Mouse (Mus musculus): ENCODE measurements around the gene Fam214b. TPM values are rescaled to one million over a fixed set of nuclear protein-coding genes. Genes with fewer than 3 reads are reported as not detected.

The Fam214b gene
- 5.2 TPM for total RNA-seq (2023)

GRCm38 (mm10) chr4:43045659-43046302 lies at the start of gene Fam214b:
TSS of gene Fam214b (minus strand) at chr4:43046220.

GRCm38 (mm10) chr4:43058753-43059654 lies 13.0 kb upstream of the Fam214b start, which contains the start of gene Unc13b:
TSS of gene Unc13b (plus strand) at chr4:43058953.

GRCm38 (mm10) chr4:43031237-43031995 lies 14.6 kb downstream of the Fam214b start, which contains the start of gene Stoml2:
TSS of gene Stoml2 (minus strand) at chr4:43031710.

GRCm38 (mm10) chr4:43025084-43025960 lies 20.7 kb downstream of the Fam214b start, which contains the start of gene Pigo:
TSS of gene Pigo (minus strand) at chr4:43025819.

GRCm38 (mm10) chr4:43010161-43011038 lies 35.6 kb downstream of the Fam214b start, which contains the start of gene Fancg:
TSS of gene Fancg (minus strand) at chr4:43010506.

GRCm38 (mm10) chr4:43000141-43000986 lies 45.7 kb downstream of the Fam214b start, which contains the start of gene Vcp:
TSS of gene Vcp (minus strand) at chr4:43000507.

Other genes with a start within 250 kb of the Fam214b start
- not detected for gene Fam205a1, start 192.3 kb downstream of the Fam214b start, total RNA-seq (2023)
- not detected for gene Gm12394, start 189.4 kb downstream of the Fam214b start, total RNA-seq (2023)
- gene Fam205c, start 172.0 kb downstream of the Fam214b start, total RNA-seq (2023): not detected
- gene Phf24, start 129.6 kb downstream of the Fam214b start, total RNA-seq (2023): not detected
- 23.3 TPM for gene Dnajb5, start 96.4 kb downstream of the Fam214b start, total RNA-seq (2023)
- gene 1700022I11Rik, start 76.6 kb downstream of the Fam214b start, total RNA-seq (2023): not detected
- 96.8 TPM for gene Vcp, start 45.7 kb downstream of the Fam214b start, total RNA-seq (2023)
- 29.7 TPM for gene Fancg, start 35.7 kb downstream of the Fam214b start, total RNA-seq (2023)
- 41.2 TPM for gene Pigo, start 20.4 kb downstream of the Fam214b start, total RNA-seq (2023)
- 60.1 TPM for gene Stoml2, start 14.5 kb downstream of the Fam214b start, total RNA-seq (2023)
- gene Unc13b, start 12.7 kb upstream of the Fam214b start, total RNA-seq (2023): 0.34 TPM
- gene Atp8b5, start 220.9 kb upstream of the Fam214b start, total RNA-seq (2023): not detected